Mouse (Mus musculus) lung, postnatal 0 days (tissue): ENCODE measurements at regions not wholly inside any gene's neighbourhood (a gene's known extent, or its start where the extent isn't known, plus 50 kb on each side); places are given as distances from the start of the nearest gene placed in this dataset.

Experiments
- ATAC-seq: fragments of 200-750 bp; cut with Nextera tagmentation; 2 replicates; pipeline ENCODE4 v1.8.0; 2017; ENCODE audit warnings: moderate library complexity
- DNase-seq: peaks from one replicate; pipeline ENCODE4 v3.0.0-alpha.2; 2016; ENCODE audit warnings: low spot score
- H3K27ac ChIP-seq: fragments of 300-500 bp; sonication (generic); 2 replicates; pipeline ENCODE4 v1.5.1; 2014; ENCODE audit warnings: antibody characterized with exemption, mild to moderate bottlenecking, low read length, mixed read lengths
- H3K27me3 ChIP-seq: fragments of 300-500 bp; sonication (generic); replicated peaks from 2 replicates; pipeline ENCODE4 v1.6.1; 2014; ENCODE audit warnings: low read length, mixed read lengths; ENCODE audit not compliant: insufficient read depth
- H3K36me3 ChIP-seq: fragments of 300-500 bp; sonication (generic); 2 replicates; pipeline ENCODE4 v1.6.1; 2014; ENCODE audit warnings: low read length, mixed read lengths; ENCODE audit not compliant: insufficient read depth
- H3K4me1 ChIP-seq: fragments of 300-500 bp; sonication (generic); 2 replicates; pipeline ENCODE4 v1.6.1; 2014; ENCODE audit warnings: antibody characterized with exemption, low read depth, low read length, mixed read lengths; ENCODE audit not compliant: insufficient read depth
- H3K4me2 ChIP-seq: fragments of 300-500 bp; sonication (generic); replicated peaks from 2 replicates; pipeline ENCODE4 v1.6.1; 2014; ENCODE audit warnings: low read depth, mild to moderate bottlenecking, low read length, moderate library complexity, mixed read lengths
- H3K4me3 ChIP-seq: fragments of 300-500 bp; sonication (generic); 2 replicates; pipeline ENCODE4 v1.5.1; 2014; ENCODE audit warnings: low read depth, low read length
- H3K9ac ChIP-seq: fragments of 300-500 bp; sonication (generic); replicated peaks from 2 replicates; pipeline ENCODE4 v1.6.1; 2014; ENCODE audit warnings: low read depth, mild to moderate bottlenecking
- H3K9me3 ChIP-seq: fragments of 300-500 bp; sonication (generic); 2 replicates; pipeline ENCODE4 v1.6.1; 2016; ENCODE audit warnings: low read length, mixed read lengths
- CTCF ChIP-seq: IDR thresholded peaks from 2 replicates; pipeline ENCODE4 v1.5.1; 2016; ENCODE audit warnings: antibody characterized with exemption, mild to moderate bottlenecking
- EP300 ChIP-seq: IDR thresholded peaks from 2 replicates; pipeline ENCODE4 v1.6.1; 2016; ENCODE audit warnings: antibody characterized with exemption, mild to moderate bottlenecking, control low read depth
- WGBS: fragments of 180-500 bp; shearing (Covaris S2); extraction: QIAGEN DNeasy Blood & Tissue Kit; methylation state at CpG from one replicate; pipeline ENCODE4 v1.1.7; 2014; 5-methylcytosine and 5-hydroxymethylcytosine counted together

GRCm38 (mm10) chr4:95188107-95188506, 136.1 kb upstream of the Jun start:
- Histone ChIP-seq H3K9ac (no peak overlapping the region), H3K27me3 (no peaks in the 10 kb centered on the region), H3K4me2 (no peak overlapping the region), H3K36me3 (no peaks in the 10 kb centered on the region), H3K27ac (no peak overlapping the region), H3K4me1 (peaks cover 1% of the 10 kb centered on the region; the same call in 1 of the 2 replicates), H3K4me3 (no peak overlapping the region), H3K9me3 (no peaks in the 10 kb centered on the region)
- DNase-seq (no peak), ATAC-seq (no peak)
- WGBS: 74% methylated on average over 3 of the region's 3 CpGs
- TF ChIP-seq EP300 (no peak), CTCF (no peak)

DNA sequence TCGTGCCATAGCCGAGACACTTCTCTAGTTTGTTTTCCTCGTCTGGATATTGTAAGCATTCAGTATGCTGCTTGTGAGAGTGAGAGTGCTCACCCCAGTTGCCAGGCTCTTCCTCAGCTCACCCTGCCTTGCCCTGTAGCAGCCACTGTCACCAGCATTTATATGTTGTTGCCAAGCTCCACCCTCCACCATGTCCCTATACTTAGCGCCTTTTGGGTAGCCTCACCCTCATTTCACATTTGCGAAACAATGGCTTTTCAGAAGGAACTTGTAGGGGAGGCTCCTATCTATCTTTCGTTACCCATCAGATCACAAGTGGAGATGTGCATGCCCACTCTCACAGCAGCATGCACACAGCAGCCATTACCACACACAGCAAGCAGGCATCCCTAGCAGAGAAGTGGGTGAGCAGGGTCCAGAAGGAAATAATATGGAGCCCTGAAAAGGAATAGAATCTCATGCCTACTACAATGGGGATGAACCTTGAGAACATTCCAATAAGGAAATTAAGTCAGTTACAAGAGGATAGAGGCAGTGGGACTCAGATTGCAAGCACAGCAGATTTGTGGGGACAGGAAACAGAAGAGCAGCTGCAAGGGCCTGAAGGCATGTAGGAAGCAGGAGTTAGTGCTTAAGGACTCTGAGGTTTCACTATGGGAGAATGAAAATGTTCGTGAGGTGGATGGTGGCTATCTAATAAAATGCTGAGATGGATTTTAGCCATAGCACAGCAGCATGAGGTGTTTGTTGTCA, 139.8 kb upstream of the Jun start:
- H3K4me2 ChIP-seq: no peak overlapping the region
- H3K36me3 ChIP-seq: no peaks in the 10 kb centered on the region
- H3K9ac ChIP-seq: no peak overlapping the region
- no peak for TF ChIP-seq EP300
- TF ChIP-seq CTCF: no peak
- H3K27me3 ChIP-seq: no peaks in the 10 kb centered on the region
- H3K27ac ChIP-seq: no peak overlapping the region
- no peak overlapping the region for H3K4me3 ChIP-seq
- WGBS: 82% methylated on average over 7 of the region's 7 CpGs
- 0 out of 2 replicates have a peak, but pooled peaks cover 7% of the 10 kb centered on the region for H3K4me1 ChIP-seq
- no peak for DNase-seq
- no peaks in the 10 kb centered on the region for H3K9me3 ChIP-seq
- no peak for ATAC-seq

DNA sequence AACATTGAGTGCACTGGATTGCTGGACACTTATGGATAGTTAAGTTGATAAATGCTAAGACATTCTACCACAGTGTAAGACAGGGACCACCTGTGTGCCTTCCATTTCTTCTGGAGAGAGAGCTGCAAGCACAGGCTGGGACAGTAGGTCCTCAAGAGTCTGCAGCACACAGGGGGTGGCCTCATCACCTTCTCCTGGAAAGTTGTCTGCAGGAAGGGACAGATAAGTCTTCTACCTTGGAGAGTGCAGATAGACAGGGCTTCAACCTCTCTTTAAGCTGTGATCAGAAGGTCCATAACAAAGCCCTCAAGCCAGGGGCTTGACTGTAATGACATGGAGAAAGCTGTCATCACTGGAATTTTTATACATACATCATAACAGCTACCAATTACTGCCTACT, 140.5 kb upstream of the Jun start:
- no peak for TF ChIP-seq CTCF
- no peak for TF ChIP-seq EP300
- 0 out of 2 replicates have a peak, but pooled peaks cover 7% of the 10 kb centered on the region for H3K4me1 ChIP-seq
- H3K27ac ChIP-seq: no peak overlapping the region
- no peak overlapping the region for H3K4me2 ChIP-seq
- ATAC-seq (no peak), DNase-seq (no peak)
- H3K36me3 ChIP-seq: no peaks in the 10 kb centered on the region
- no peak overlapping the region for H3K4me3 ChIP-seq
- H3K27me3 ChIP-seq: no peaks in the 10 kb centered on the region
- no peaks in the 10 kb centered on the region for H3K9me3 ChIP-seq
- no peak overlapping the region for H3K9ac ChIP-seq

GRCm38 (mm10) chr4:95193028-95193427, 141.0 kb upstream of the Jun start:
- no peak overlapping the region for H3K9ac ChIP-seq
- TF ChIP-seq CTCF: no peak
- TF ChIP-seq EP300: peak; percentile 88
- no peaks in the 10 kb centered on the region for H3K36me3 ChIP-seq
- no peak overlapping the region for H3K4me2 ChIP-seq
- H3K27ac ChIP-seq: peak overlapping the region; percentile 47; the same call in 1 of the 2 replicates
- no peaks in the 10 kb centered on the region for H3K9me3 ChIP-seq
- ATAC-seq: peak; percentile 93
- 3% methylated on average over 4 of the region's 4 CpGs for WGBS
- H3K4me3 ChIP-seq: no peak overlapping the region
- 0 out of 2 replicates have a peak, but pooled peaks cover 7% of the 10 kb centered on the region for H3K4me1 ChIP-seq
- DNase-seq: peak; percentile 90
- H3K27me3 ChIP-seq: no peaks in the 10 kb centered on the region

GRCm38 (mm10) chr4:95193473-95193872, 141.5 kb upstream of the Jun start:
- TF ChIP-seq EP300 (no peak), CTCF (no peak)
- H3K27me3 ChIP-seq: no peaks in the 10 kb centered on the region
- WGBS: 72% methylated on average over 4 of the region's 4 CpGs
- H3K4me2 ChIP-seq: no peak overlapping the region
- peak; percentile 27 for ATAC-seq
- H3K4me3 ChIP-seq: no peak overlapping the region
- H3K27ac ChIP-seq: peak overlapping the region; percentile 47; the same call in 1 of the 2 replicates
- DNase-seq: no peak
- H3K9me3 ChIP-seq: no peaks in the 10 kb centered on the region
- no peak overlapping the region for H3K9ac ChIP-seq
- H3K36me3 ChIP-seq: no peaks in the 10 kb centered on the region
- H3K4me1 ChIP-seq: 0 out of 2 replicates have a peak, but pooled peaks cover 7% of the 10 kb centered on the region

DNA sequence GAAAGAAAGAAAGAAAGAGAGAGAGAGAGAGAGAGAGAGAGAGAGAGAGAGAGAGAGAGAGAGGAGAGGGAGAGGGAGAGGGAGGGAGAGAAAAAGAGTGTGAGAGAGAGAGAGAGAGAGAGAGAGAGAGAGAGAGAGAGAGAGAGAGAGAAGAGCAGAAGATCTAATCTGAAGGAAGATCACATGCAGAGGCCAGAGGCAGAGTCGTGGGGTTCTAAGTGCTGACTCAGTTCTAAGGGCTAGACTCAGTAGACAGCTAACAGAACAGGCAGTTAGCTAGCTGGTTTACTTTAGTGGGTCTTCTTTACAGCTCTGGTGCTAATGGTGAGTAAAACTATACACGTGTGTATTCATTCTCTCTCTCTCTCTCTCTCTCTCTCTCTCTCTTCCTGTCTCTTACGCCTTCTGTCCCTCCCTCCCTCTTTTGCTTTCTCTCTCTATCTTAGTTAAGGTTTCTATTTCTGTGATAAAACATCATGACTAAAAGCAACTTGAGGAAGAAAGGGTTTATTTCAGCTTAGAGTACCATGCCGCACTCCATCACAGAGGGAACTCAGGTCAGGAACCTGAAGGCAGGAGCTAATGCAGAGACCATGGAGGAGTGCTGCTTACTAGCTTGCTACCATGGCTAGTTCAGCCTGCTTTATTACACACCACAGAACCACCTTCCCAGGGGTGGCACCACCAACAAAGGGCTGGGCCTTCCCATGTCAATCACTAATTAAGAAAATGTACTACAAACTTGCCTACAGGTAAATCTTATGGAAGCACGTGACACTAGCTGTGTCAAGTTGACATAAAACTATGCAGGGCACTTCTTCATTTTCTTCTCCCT, 142.8 kb upstream of the Jun start:
- no peak overlapping the region for H3K27ac ChIP-seq
- no peaks in the 10 kb centered on the region for H3K27me3 ChIP-seq
- 0 out of 2 replicates have a peak, but pooled peaks cover 7% of the 10 kb centered on the region for H3K4me1 ChIP-seq
- DNase-seq (no peak), ATAC-seq (no peak)
- H3K4me3 ChIP-seq: no peak overlapping the region
- WGBS: 80% methylated on average over 5 of the region's 5 CpGs
- no peak overlapping the region for H3K4me2 ChIP-seq
- TF ChIP-seq EP300: no peak
- no peak for TF ChIP-seq CTCF
- H3K9me3 ChIP-seq: no peaks in the 10 kb centered on the region
- no peaks in the 10 kb centered on the region for H3K36me3 ChIP-seq
- H3K9ac ChIP-seq: no peak overlapping the region
